Mouse (Mus musculus) spleen, adult 2 months (tissue): ENCODE results near the gene Serinc3.

Source experiments
- CTCF ChIP-seq: fragments of 200-500 bp; IDR thresholded peaks from 2 replicates; pipeline ENCODE4 v1.5.1; 2011; ENCODE audit warnings: mild to moderate bottlenecking, inconsistent platforms; ENCODE audit not compliant: insufficient read depth, insufficient read length, insufficient replicate concordance; ENCODE audit errors: extremely low read depth
- POLR2A ChIP-seq: fragments of 200-500 bp; IDR thresholded peaks from 2 replicates; pipeline ENCODE4 v1.6.1; 2011; ENCODE audit warnings: low read depth, low read length, inconsistent platforms

GRCm38 (mm10) chr2:163685761-163686200 is 40.9 kb upstream of the Serinc3 start:
- TF ChIP-seq CTCF (no peak), POLR2A (no peak)
